Mouse (Mus musculus) heart, postnatal 0 days (tissue): ENCODE results near the gene Krtap1-3.

Source experiments
- CTCF ChIP-seq: IDR thresholded peaks from 2 replicates; pipeline ENCODE4 v1.5.1; 2016; ENCODE audit warnings: antibody characterized with exemption, control low read depth, low read depth
- EP300 ChIP-seq: IDR thresholded peaks from 2 replicates; pipeline ENCODE4 v1.6.1; 2016; ENCODE audit warnings: antibody characterized with exemption, low read depth

- TF ChIP-seq CTCF (no peak), EP300 (no peak)
Measured at GRCm38 (mm10) chr11:99550765-99551164, 40.4 kb downstream of the Krtap1-3 start, which contains the start of gene Krtap3-3.
